Mouse (Mus musculus): ENCODE measurements around the gene Sytl5. TPM values are rescaled to one million over a fixed set of nuclear protein-coding genes. Genes with fewer than 3 reads are reported as not detected.
A peak's percentile ranks its signal among the peaks of the same experiment; 100 is the strongest.

Sytl5 gene
- polyA plus RNA-seq, 1 experiment from 2014 or later: 0.21 TPM

DNA sequence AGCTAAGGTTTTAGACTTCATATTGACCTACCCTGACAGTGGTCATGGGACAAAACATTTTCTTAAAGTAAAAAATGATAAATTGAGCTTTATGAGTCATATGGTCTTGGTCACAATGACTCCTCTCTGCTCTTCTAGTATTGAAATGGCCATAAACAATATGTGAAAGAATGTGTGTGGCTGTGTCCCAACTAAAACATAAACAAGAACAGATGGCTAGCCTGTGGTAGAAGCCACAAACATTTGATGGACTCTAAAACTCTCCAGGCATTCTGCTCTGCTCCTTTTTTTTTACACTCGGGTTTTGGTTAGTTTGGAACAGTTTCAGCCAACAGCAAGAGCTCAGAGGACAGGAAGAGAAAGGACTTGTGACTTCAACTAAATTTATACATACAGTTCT, 120.5 kb downstream of the Sytl5 start:
- 78% methylated on average over 1 of the region's 1 CpGs for WGBS
- no peaks in the 10 kb centered on the region for H3K4me1 ChIP-seq (ENCODE audit: control insufficient read depth, insufficient read depth, low read length)

DNA sequence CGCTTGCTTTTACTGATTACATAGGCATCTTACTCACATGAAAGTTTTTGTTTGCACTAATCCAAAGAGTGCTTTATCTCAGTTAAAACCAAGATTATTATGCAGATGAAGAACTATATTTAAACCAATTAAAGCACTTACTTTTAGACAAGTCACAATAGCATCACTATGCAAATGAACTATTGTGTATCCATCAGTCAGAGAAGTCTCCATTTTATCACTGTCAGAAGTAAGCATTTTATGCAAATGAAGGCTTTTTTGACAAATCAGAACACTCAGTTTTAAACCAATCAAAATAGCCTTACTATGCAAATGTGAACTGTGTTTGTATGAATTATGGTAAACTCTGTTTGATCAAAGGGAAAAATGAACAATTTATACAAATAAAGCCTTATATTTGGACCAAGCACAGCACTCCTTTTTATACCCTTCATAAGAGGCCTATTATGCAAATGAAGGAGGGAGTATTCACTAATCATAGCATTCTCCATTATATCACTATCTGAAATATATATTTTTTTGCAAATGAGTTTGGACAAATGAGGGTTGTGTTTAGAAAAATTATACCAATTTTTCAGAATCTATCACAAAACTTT, 122.4 kb downstream of the Sytl5 start:
- ATAC-seq (ENCODE audit: low FRiP score, low TSS enrichment) (no peak), DNase-seq (no peak)
- Histone ChIP-seq H3K9me3 (ENCODE audit: control insufficient read depth, low read length) (no peaks in the 10 kb centered on the region), H3K36me3 (ENCODE audit: control insufficient read depth, insufficient read depth, low read length) (no peaks in the 10 kb centered on the region), H3K27me3 (ENCODE audit: control insufficient read depth, insufficient read depth, low read length) (no peaks in the 10 kb centered on the region), H3K27ac (replicated peaks; ENCODE audit: low read depth, low read length) (no peak overlapping the region), H3K4me1 (ENCODE audit: control insufficient read depth, insufficient read depth, low read length) (no peaks in the 10 kb centered on the region), H3K4me3 (replicated peaks; ENCODE audit: low read depth, low read length) (no peak overlapping the region), H3K4me2 (ENCODE audit: low read length) (no peak overlapping the region), H3K9ac (replicated peaks; ENCODE audit: low read length) (no peak overlapping the region)
- WGBS: 96% methylated on average over 1 of the region's 1 CpGs

More for the DNA sequence above, 120.5 kb downstream of the Sytl5 start:
- ATAC-seq (ENCODE audit: low FRiP score, low TSS enrichment) (no peak), DNase-seq (no peak)
- Histone ChIP-seq H3K27me3 (ENCODE audit: control insufficient read depth, insufficient read depth, low read length) (no peaks in the 10 kb centered on the region), H3K4me2 (ENCODE audit: low read length) (no peak overlapping the region), H3K36me3 (ENCODE audit: control insufficient read depth, insufficient read depth, low read length) (no peaks in the 10 kb centered on the region), H3K9ac (replicated peaks; ENCODE audit: low read length) (no peak overlapping the region), H3K4me3 (replicated peaks; ENCODE audit: low read depth, low read length) (no peak overlapping the region), H3K9me3 (ENCODE audit: control insufficient read depth, low read length) (no peaks in the 10 kb centered on the region), H3K27ac (replicated peaks; ENCODE audit: low read depth, low read length) (no peak overlapping the region)

DNA sequence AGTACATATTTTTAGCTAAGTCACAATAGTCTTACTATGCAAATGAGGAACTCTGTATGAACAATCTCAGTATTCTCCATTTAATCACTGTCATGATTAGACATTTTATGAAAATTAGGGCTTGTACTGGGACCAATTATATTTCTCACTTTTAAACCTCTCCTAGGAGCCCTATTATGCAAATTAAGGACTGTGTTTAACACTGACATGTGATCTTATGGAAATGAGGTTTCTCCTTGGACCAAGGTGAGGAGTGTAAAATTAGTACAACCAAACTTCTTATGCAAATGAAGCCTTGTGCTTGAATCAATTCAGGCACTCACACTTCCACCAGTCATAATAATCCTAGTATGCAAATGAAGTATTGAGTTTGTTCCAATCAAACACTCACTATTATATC, 124.8 kb downstream of the Sytl5 start:
- no peaks in the 10 kb centered on the region for H3K4me1 ChIP-seq (ENCODE audit: control insufficient read depth, insufficient read depth, low read length)
- no peak overlapping the region for H3K9ac ChIP-seq (replicated peaks; ENCODE audit: low read length)
- no peaks in the 10 kb centered on the region for H3K9me3 ChIP-seq (ENCODE audit: control insufficient read depth, low read length)
- no peak overlapping the region for H3K4me3 ChIP-seq (replicated peaks; ENCODE audit: low read depth, low read length)
- H3K4me2 ChIP-seq (ENCODE audit: low read length): no peak overlapping the region
- peak; percentile 1 for DNase-seq
- H3K27ac ChIP-seq (replicated peaks; ENCODE audit: low read depth, low read length): no peak overlapping the region
- H3K27me3 ChIP-seq (ENCODE audit: control insufficient read depth, insufficient read depth, low read length): no peaks in the 10 kb centered on the region
- no peak for ATAC-seq (ENCODE audit: low FRiP score, low TSS enrichment)
- no peaks in the 10 kb centered on the region for H3K36me3 ChIP-seq (ENCODE audit: control insufficient read depth, insufficient read depth, low read length)

DNA sequence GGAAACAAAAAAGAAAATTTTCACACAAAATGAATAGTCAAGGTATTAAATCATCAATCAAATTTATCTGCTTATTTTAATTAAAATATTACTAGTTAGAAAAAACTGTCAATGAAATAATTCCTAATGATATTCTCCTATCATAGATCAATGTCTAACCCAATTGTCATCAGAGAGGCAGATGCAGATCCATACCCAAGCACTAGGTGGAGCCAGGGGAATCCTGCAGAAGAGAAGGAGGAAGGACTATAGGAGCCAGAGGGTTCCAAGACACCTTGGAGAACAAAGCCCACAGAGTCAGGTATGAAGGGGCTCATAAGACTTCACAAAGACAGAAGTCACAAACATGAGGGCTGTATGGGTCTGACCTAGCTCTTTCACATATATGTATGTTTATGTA, 149.2 kb downstream of the Sytl5 start:
- Histone ChIP-seq H3K9ac (replicated peaks; ENCODE audit: low read length) (no peak overlapping the region), H3K4me1 (ENCODE audit: control insufficient read depth, insufficient read depth, low read length) (no peaks in the 10 kb centered on the region), H3K27ac (replicated peaks; ENCODE audit: low read depth, low read length) (no peak overlapping the region), H3K36me3 (ENCODE audit: control insufficient read depth, insufficient read depth, low read length) (no peaks in the 10 kb centered on the region), H3K4me3 (replicated peaks; ENCODE audit: low read depth, low read length) (no peak overlapping the region), H3K4me2 (ENCODE audit: low read length) (no peak overlapping the region), H3K9me3 (ENCODE audit: control insufficient read depth, low read length) (no peaks in the 10 kb centered on the region), H3K27me3 (ENCODE audit: control insufficient read depth, insufficient read depth, low read length) (no peaks in the 10 kb centered on the region)
- ATAC-seq (ENCODE audit: low FRiP score, low TSS enrichment) (no peak), DNase-seq (no peak)

Other genes with a start within 250 kb of the Sytl5 start
- 28.1 and 31.2 TPM in 2 replicates for gene Dynlt3, start 222.6 kb upstream of the Sytl5 start, polyA plus RNA-seq (2014; fragmentation: Nextera tagmentation; extraction: Ambion mirVana)
- gene Hypm, start 38.7 kb upstream of the Sytl5 start, polyA plus RNA-seq (2014; fragmentation: Nextera tagmentation; extraction: Ambion mirVana): not detected in 2 replicates
- gene H2al3, start 35.9 kb upstream of the Sytl5 start, polyA plus RNA-seq (2014; fragmentation: Nextera tagmentation; extraction: Ambion mirVana): not detected in 2 replicates
- gene Srpx, start 232.1 kb downstream of the Sytl5 start, polyA plus RNA-seq (2014; fragmentation: Nextera tagmentation; extraction: Ambion mirVana): 0.76 and 3.1 TPM in 2 replicates